Mouse (Mus musculus) neural tube, embryonic 14.5 days (tissue): ENCODE results near the gene Kcnc1. TPM values are rescaled to one million over a fixed set of nuclear protein-coding genes. Genes with fewer than 3 reads are reported as not detected.

ENCODE experiments used
- ATAC-seq: fragments of 200-750 bp; cut with Nextera tagmentation; 2 replicates; pipeline ENCODE4 v1.8.0; 2017; ENCODE audit warnings: low read depth, mild to moderate bottlenecking, moderate TSS enrichment, moderate library complexity
- H3K27ac ChIP-seq: fragments of 300-500 bp; sonication (generic); 2 replicates; pipeline ENCODE4 v1.5.1; 2014; ENCODE audit warnings: low read depth, mild to moderate bottlenecking, control low read depth, low read length, moderate library complexity, mixed read lengths
- H3K27me3 ChIP-seq: fragments of 300-500 bp; sonication (generic); 2 replicates; pipeline ENCODE4 v1.6.1; 2014; ENCODE audit warnings: low read length; ENCODE audit not compliant: control insufficient read depth, insufficient read depth
- H3K36me3 ChIP-seq: fragments of 300-500 bp; sonication (generic); 2 replicates; pipeline ENCODE4 v1.6.1; 2014; ENCODE audit warnings: low read length, mixed read lengths; ENCODE audit not compliant: control insufficient read depth, insufficient read depth
- H3K4me1 ChIP-seq: fragments of 300-500 bp; sonication (generic); 2 replicates; pipeline ENCODE4 v1.6.1; 2014; ENCODE audit warnings: low read length; ENCODE audit not compliant: control insufficient read depth, insufficient read depth
- H3K4me2 ChIP-seq: fragments of 300-500 bp; sonication (generic); 2 replicates; pipeline ENCODE4 v1.6.1; 2014; ENCODE audit warnings: mild to moderate bottlenecking, low read depth, low read length, control low read depth
- H3K4me3 ChIP-seq: fragments of 300-500 bp; sonication (generic); 2 replicates; pipeline ENCODE4 v1.5.1; 2014; ENCODE audit warnings: low read depth, low read length, control low read depth, mixed read lengths
- H3K9ac ChIP-seq: fragments of 300-500 bp; sonication (generic); replicated peaks from 2 replicates; pipeline ENCODE4 v1.6.1; 2014; ENCODE audit warnings: low read depth, mild to moderate bottlenecking, control low read depth, low read length, mixed read lengths
- H3K9me3 ChIP-seq: fragments of 300-500 bp; sonication (generic); 2 replicates; pipeline ENCODE4 v1.6.1; 2016; ENCODE audit warnings: low read length; ENCODE audit not compliant: control insufficient read depth
- WGBS: fragments of 180-500 bp; shearing (Covaris S2); extraction: QIAGEN DNeasy Blood & Tissue Kit; methylation state at CpG from one replicate; pipeline ENCODE4 v1.1.7; 2014; 5-methylcytosine and 5-hydroxymethylcytosine counted together
- polyA plus RNA-seq: library from polyadenylated mRNA; unstranded; fragments of >200 nt; fragmentation: Nextera tagmentation; extraction: Ambion mirVana; gene quantifications from 2 replicates; pipeline ENCODE4 v1.2.1, GENCODE M21; 2014

Kcnc1 gene
- polyA plus RNA-seq, 1 experiment from 2014 or later: 20.5 TPM

DNA sequence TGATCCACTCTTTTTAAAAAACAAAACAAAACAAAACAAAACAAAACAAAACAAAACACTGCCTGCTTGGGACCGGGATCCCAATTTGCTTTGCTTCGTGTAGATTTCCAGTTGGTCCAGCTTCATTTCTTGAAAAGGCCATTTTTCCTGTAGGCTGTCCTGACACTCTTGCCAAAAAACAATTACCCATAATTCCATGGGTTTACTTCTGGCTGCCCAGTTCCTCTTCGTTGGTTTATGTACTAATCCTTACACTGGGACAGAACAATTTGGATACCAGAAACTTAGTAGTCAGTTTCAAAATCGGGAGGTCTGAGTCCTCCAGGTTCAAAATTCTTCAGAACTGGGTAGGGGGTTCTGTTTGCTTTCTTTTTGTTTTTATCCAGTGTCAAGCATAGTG, 6.1 kb upstream of the Kcnc1 start:
- H3K27ac ChIP-seq: no peak overlapping the region
- no peak overlapping the region for H3K9ac ChIP-seq
- peaks cover 9% of the 10 kb centered on the region for H3K27me3 ChIP-seq
- no peak overlapping the region for H3K4me2 ChIP-seq
- no peaks in the 10 kb centered on the region for H3K9me3 ChIP-seq
- H3K4me1 ChIP-seq: no peaks in the 10 kb centered on the region
- no peak for ATAC-seq
- no peaks in the 10 kb centered on the region for H3K36me3 ChIP-seq
- 79% methylated on average over 4 of the region's 4 CpGs for WGBS
- H3K4me3 ChIP-seq: no peak overlapping the region

DNA sequence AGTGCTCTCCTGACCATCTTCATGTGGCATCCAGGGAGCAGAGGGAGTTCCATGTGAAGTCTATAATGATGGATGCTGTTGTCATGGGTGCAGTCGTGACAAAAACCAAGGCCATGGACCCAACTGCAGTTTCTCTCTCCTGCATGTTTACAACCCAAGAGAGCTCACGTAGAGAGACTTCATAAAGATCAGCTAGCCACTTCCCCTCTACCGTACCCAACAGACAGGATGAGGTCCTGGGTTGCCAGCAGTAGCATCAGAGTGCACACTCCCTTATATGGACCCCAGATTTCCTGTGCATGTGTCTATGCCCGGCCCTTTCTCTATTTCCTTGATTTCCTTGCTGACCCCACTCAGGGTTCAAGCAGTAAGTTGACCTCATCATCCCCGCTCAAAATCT, 4.6 kb upstream of the Kcnc1 start:
- H3K9ac ChIP-seq: no peak overlapping the region

DNA sequence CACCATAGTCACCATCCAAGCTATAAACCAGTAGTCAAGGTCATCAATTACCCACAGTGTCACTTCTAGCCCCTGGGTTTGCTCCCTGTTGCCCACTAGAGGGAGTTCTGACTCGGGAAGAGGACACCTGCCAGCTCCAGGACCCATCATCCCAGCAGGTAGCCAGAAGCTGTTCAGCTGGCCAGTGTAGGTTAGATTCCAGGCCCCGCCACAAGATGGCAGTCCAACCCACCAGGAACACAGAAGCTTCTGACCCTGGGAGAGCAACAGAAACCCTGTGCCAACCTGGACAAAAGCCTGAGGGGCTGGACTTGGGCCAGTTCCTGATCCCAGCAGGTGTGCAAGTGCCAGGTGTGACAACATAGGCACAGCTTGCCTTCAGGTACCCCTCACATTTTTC, 3.2 kb upstream of the Kcnc1 start:
- H3K9me3 ChIP-seq: no peaks in the 10 kb centered on the region
- ATAC-seq: peak; percentile 44
- H3K27me3 ChIP-seq: peaks cover 22% of the 10 kb centered on the region
- no peak overlapping the region for H3K27ac ChIP-seq
- H3K9ac ChIP-seq: no peak overlapping the region
- WGBS: 0% methylated on average over 2 of the region's 2 CpGs
- no peaks in the 10 kb centered on the region for H3K36me3 ChIP-seq
- H3K4me1 ChIP-seq: no peaks in the 10 kb centered on the region
- H3K4me2 ChIP-seq: no peak overlapping the region
- no peak overlapping the region for H3K4me3 ChIP-seq

More for the DNA sequence above, 4.6 kb upstream of the Kcnc1 start:
- H3K27me3 ChIP-seq: peaks cover 14% of the 10 kb centered on the region
- WGBS: 73% methylated on average over 5 of the region's 5 CpGs
- no peak for ATAC-seq
- no peak overlapping the region for H3K27ac ChIP-seq
- H3K4me1 ChIP-seq: no peaks in the 10 kb centered on the region
- no peaks in the 10 kb centered on the region for H3K36me3 ChIP-seq
- no peak overlapping the region for H3K4me3 ChIP-seq
- no peak overlapping the region for H3K4me2 ChIP-seq
- H3K9me3 ChIP-seq: no peaks in the 10 kb centered on the region

DNA sequence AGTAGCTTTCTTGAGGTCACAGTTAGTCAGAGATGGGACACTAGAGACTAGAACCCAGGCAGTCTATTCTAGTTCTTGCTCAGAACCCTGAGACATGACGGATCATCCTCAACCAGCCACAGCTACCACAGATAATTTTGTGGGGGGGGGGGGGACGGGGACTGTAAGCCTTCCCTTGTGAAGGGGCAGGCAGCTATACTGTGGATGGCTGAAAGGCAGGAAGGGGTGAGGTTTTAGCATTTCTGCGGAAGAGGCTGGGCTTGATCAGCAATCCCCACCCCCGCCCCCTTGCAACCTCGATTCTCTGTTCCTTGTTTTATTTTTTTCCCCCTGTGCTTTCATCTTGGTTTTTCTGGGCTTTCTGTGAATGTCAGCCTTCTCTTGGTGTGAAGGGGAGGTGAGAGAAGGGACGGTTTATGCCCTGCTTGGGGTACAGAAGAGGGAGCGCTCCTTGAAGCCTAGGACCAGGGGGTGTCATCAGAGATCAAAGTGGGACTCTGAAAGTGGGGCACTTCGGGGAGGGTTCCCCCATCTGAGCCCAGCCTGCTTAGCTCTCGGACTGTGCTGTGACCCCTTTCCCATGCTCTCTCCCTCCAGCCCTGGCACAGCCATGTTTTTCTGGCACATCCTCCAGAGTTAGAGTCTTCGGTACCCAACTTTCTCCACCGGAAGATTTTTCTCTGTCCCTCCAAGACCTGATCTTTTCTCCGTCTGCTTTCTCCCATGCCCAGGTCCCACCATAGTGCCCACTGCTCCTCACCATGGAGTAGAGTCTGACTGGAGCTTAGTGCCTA, 2.4 kb upstream of the Kcnc1 start:
- peaks cover 22% of the 10 kb centered on the region for H3K27me3 ChIP-seq
- no peak overlapping the region for H3K9ac ChIP-seq
- 0 out of 2 replicates have a peak, but pooled peaks cover 4% of the 10 kb centered on the region for H3K4me1 ChIP-seq
- H3K4me2 ChIP-seq: no peak overlapping the region
- H3K27ac ChIP-seq: no peak overlapping the region
- ATAC-seq: no peak
- 47% methylated on average over 12 of the region's 12 CpGs for WGBS
- H3K9me3 ChIP-seq: no peaks in the 10 kb centered on the region
- no peaks in the 10 kb centered on the region for H3K36me3 ChIP-seq
- H3K4me3 ChIP-seq: no peak overlapping the region

DNA sequence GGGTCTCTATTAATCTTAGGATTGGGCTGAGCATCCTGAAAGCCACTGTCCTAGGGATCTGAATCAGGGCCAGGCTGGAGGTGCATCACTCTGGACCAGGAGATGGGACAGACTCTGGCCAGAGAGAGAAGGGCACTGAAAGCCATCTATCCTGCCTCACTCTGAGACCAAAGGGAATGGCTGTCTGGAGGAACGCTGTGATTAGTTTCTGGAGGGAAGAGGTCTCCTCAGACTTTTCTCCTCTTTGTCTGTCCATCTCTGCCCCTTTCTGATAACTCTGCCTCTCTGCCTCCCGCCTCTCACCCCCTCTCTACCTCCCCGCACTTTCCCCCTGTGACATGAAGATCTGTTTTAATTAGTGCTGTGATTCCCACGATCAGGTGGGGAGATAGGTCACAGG, 1.4 kb upstream of the Kcnc1 start:
- Histone ChIP-seq H3K9me3 (no peaks in the 10 kb centered on the region), H3K27ac (no peak overlapping the region), H3K4me3 (no peak overlapping the region), H3K4me1 (peaks cover 13% of the 10 kb centered on the region; the same call in 1 of the 2 replicates), H3K4me2 (no peak overlapping the region), H3K36me3 (no peaks in the 10 kb centered on the region), H3K27me3 (peaks cover 22% of the 10 kb centered on the region), H3K9ac (no peak overlapping the region)
- 65% methylated on average over 4 of the region's 4 CpGs for WGBS
- ATAC-seq: no peak

DNA sequence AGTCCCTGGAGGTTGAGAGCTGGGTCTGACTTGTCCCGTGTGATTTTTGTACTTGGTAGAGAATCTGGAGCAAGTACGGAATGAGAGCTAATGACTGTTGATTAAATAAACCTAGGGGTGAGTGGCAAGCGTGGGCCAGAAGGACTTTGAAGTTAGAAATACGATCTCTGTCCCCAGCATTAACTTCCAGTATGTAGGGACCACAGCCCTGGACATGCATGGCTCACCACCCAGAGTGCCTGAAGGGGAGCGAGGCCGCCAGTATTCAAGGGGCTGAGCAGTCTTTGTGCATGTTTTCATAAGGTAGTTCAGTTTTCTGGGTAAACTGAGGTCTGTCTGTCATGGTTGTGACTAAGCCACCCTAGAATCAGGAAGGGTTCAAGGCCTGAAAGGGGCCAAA, 726 bp upstream of the Kcnc1 start:
- H3K4me3 ChIP-seq: peak overlapping the region; percentile 93; the same call in 1 of the 2 replicates
- peaks cover 20% of the 10 kb centered on the region; the same call in 1 of the 2 replicates for H3K4me1 ChIP-seq
- WGBS: 43% methylated on average over 6 of the region's 6 CpGs
- no peak overlapping the region; the same call in 1 of the 2 replicates for H3K27ac ChIP-seq
- no peak for ATAC-seq
- no peaks in the 10 kb centered on the region for H3K9me3 ChIP-seq
- H3K27me3 ChIP-seq: peaks cover 22% of the 10 kb centered on the region
- no peaks in the 10 kb centered on the region for H3K36me3 ChIP-seq
- H3K4me2 ChIP-seq: peak overlapping the region; percentile 82; the same call in 1 of the 2 replicates
- peak overlapping the region; percentile 95; the same call in 1 of the 2 replicates for H3K9ac ChIP-seq

DNA sequence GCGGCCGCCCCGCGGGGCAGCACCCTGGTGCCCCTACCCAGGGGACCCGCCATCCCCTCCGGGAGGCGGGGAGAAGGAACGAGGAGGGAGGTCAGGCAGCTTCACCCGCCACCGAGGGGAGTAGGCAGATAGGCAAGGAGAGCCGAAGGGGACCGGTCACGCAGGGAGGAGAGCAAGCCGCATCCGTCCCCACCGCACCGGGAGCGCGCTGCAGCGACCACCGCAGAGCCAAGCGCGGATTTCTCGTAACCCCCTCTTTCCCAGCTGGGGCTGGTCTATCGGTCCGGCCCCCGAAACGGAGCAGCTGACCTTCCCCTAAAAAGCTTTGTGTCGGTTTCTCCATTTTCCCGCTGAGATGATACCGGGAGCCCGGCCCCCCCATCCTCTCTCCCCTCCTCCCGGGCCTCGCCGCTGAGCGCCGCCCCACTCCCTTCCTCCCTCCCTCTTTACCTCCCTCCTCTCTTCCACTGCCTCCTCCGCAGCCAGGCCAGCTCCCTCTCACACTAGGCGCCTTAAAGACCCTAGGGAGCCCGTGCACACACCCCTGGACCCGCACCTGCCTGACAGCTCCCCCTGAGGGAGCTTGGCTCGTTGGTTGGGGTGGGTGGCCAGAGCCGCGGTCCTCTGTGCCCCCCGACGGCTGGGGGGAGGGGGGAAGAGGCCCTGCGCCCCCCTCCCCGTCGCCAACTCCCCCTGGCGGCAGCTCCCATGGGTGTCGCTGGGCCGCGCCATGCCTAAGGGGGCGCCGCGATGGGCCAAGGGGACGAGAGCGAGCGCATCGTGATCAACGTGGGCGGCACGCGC, 833 bp downstream of the Kcnc1 start:
- peak overlapping the region; percentile 95 for H3K9ac ChIP-seq
- H3K36me3 ChIP-seq: no peaks in the 10 kb centered on the region
- H3K4me3 ChIP-seq: peak overlapping the region; percentile 93
- H3K9me3 ChIP-seq: no peaks in the 10 kb centered on the region
- ATAC-seq: peak; percentile 57
- WGBS: 0% methylated on average over 49 of the region's 64 CpGs
- peaks cover 22% of the 10 kb centered on the region for H3K27me3 ChIP-seq
- H3K4me1 ChIP-seq: peaks cover 21% of the 10 kb centered on the region; the same call in 1 of the 2 replicates
- peak overlapping the region; percentile 82 for H3K4me2 ChIP-seq
- H3K27ac ChIP-seq: peak overlapping the region; percentile 83

DNA sequence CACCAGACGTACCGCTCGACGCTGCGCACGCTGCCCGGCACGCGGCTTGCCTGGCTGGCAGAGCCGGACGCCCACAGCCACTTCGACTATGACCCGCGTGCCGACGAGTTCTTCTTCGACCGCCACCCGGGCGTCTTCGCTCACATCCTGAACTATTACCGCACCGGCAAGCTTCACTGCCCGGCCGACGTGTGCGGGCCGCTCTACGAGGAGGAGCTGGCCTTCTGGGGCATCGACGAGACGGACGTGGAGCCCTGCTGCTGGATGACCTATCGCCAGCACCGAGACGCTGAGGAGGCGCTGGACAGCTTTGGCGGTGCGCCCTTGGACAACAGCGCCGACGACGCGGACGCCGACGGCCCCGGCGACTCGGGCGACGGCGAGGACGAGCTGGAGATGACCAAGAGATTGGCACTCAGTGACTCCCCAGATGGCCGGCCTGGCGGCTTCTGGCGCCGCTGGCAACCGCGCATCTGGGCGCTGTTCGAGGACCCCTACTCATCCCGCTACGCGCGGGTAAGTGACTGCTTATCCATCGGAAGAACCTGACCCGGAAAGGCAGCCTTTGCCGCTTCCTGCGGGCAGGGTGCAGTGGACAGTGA, 1.5 kb downstream of the Kcnc1 start:
- peaks cover 21% of the 10 kb centered on the region; the same call in 1 of the 2 replicates for H3K4me1 ChIP-seq
- H3K9me3 ChIP-seq: no peaks in the 10 kb centered on the region
- no peak overlapping the region; the same call in 1 of the 2 replicates for H3K27ac ChIP-seq
- peak overlapping the region; percentile 82 for H3K4me2 ChIP-seq
- peak overlapping the region; percentile 93 for H3K4me3 ChIP-seq
- 12% methylated on average over 51 of the region's 70 CpGs for WGBS
- peaks cover 22% of the 10 kb centered on the region for H3K27me3 ChIP-seq
- H3K9ac ChIP-seq: peak overlapping the region; percentile 95
- ATAC-seq: no peak
- H3K36me3 ChIP-seq: no peaks in the 10 kb centered on the region
